In genomic region chr14:31596408-31596807, GRCm38 (mm10) we compare ENCODE assay signal across 1 mouse cellular context.
TF ChIP-seq lines count a peak whose summit lies in the region.

No protein-coding gene starts in this region.

TF ChIP-seq in CH12.LX, 34 proteins besides CTCF, POLR2A, EP300 and RAD21:
- peak; percentile 52; the same call in 1 of the 2 replicates for TF ChIP-seq ETS1 (conservative IDR thresholded peaks at IDR 0.05; ENCODE audit: low read depth, low read length)
- TF ChIP-seq SIN3A (IDR thresholded peaks at IDR 0.05; ENCODE audit: low read length): no peak
